Mouse (Mus musculus): Measurements from ENCODE around the gene Atp2a2. TPM values are rescaled to one million over a fixed set of nuclear protein-coding genes. Genes with fewer than 3 reads are reported as not detected.

Gene Atp2a2
- total and polyA plus RNA-seq, 2 experiments from 2014 or later: 785 to 2,277 TPM

DNA sequence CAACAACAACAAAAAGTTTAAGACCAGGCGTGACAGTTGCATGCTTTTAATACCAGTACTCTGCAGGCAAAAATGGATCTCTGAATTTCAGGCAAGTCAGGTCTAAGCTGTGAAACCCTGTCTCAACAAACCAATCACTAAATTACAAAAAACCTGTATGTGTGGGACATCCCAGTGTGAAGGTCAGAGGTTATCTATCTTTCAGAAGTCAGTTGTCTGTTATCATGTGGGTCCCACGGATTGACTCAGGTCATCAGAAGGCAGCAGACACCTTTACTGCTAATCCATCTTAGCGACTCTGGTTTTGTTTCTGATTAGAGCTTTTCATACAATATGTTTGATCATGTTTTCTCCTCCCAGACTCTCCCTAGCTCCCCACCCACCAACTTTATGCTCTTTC lies 25.9 kb downstream of the Atp2a2 start:
- ATAC-seq (ENCODE audit: insufficient read depth, low read depth) (no peak), DNase-seq (ENCODE audit: low spot score) (no peak)
- Histone ChIP-seq H3K9ac (replicated peaks; ENCODE audit: low read depth, low read length) (no peak overlapping the region), H3K4me3 (ENCODE audit: low read depth, low read length) (no peak overlapping the region), H3K27me3 (ENCODE audit: control insufficient read depth, insufficient read depth, low read length) (no peaks in the 10 kb centered on the region), H3K4me2 (ENCODE audit: low read depth, low read length) (no peak overlapping the region), H3K27ac (ENCODE audit: low read depth) (no peak overlapping the region), H3K4me1 (ENCODE audit: control insufficient read depth, insufficient read depth) (peaks cover 6% of the 10 kb centered on the region), H3K36me3 (replicated peaks; ENCODE audit: control insufficient read depth, insufficient read depth, low read length) (peaks cover 76% of the 10 kb centered on the region), H3K9me3 (replicated peaks; ENCODE audit: control insufficient read depth, low read length) (no peaks in the 10 kb centered on the region)
- 40% methylated on average over 3 of the region's 3 CpGs for WGBS
- TF ChIP-seq CTCF (IDR thresholded peaks at IDR 0.05; ENCODE audit: low read depth) (no peak), EP300 (IDR thresholded peaks at IDR 0.05; ENCODE audit: low read depth) (no peak)

DNA sequence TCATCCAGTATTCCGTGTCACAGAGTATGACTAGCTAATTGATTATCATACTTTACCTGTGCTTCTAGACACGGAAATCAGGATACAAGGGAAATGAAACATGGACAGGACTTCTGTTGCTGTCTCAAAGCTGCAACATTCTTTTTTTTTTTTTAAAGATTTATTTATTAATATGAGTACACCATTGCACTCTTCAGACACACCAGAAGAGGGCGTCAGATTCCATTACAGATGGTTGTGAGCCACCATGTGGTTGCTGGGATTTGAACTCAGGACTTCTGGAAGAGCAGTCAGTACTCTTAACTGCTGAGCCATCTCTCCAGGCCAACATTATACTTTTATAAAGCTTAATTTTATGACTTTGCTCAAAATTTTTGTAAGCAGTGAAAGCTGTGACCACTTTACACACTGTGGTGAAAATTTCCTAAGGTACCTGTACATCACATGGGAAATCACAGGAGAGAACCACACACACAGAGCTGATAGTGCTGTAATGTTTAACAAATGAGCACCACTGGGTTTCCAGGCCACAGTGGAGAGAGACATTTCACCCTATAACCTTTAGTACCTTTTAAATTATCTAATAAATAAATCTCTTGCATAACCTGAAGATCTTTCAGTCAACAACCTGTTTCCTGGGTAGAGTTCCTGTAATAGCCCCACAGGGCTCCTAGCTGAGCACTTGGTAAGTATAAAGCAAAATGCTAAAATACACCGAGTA lies 27.2 kb downstream of the Atp2a2 start:
- TF ChIP-seq CTCF (IDR thresholded peaks at IDR 0.05; ENCODE audit: low read depth): no peak
- no peak for TF ChIP-seq EP300 (IDR thresholded peaks at IDR 0.05; ENCODE audit: low read depth)
- Histone ChIP-seq H3K36me3 (replicated peaks; ENCODE audit: control insufficient read depth, insufficient read depth, low read length) (peaks cover 80% of the 10 kb centered on the region), H3K9me3 (replicated peaks; ENCODE audit: control insufficient read depth, low read length) (no peaks in the 10 kb centered on the region), H3K4me2 (ENCODE audit: low read depth, low read length) (no peak overlapping the region), H3K4me1 (ENCODE audit: control insufficient read depth, insufficient read depth) (peaks cover 6% of the 10 kb centered on the region), H3K4me3 (ENCODE audit: low read depth, low read length) (no peak overlapping the region), H3K27me3 (ENCODE audit: control insufficient read depth, insufficient read depth, low read length) (no peaks in the 10 kb centered on the region), H3K9ac (replicated peaks; ENCODE audit: low read depth, low read length) (no peak overlapping the region), H3K27ac (ENCODE audit: low read depth) (peak overlapping the region; percentile 35; the same call in 1 of the 2 replicates)
- ATAC-seq (ENCODE audit: insufficient read depth, low read depth): no peak
- 74% methylated on average over 4 of the region's 4 CpGs for WGBS
- no peak for DNase-seq (ENCODE audit: low spot score)

DNA sequence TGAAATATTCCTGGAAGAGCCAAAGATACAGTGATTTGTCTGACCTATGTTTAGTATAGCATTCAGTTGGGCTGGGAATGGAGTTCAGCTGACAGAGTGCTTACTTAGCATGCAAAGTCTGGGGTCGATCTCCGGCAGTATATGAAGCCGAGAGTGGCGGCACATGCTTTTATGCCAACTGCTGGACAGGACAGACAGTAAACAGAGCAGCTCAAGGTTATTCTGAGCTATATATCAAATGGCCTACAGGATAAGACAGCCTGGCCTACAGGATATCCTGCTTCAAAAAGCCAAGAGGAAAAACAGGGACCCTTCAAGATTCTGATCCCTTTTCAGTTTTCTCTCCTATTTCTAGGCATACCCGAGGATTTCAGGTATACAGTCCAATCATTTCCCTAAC lies 30.4 kb downstream of the Atp2a2 start:
- no peak for TF ChIP-seq CTCF (IDR thresholded peaks at IDR 0.05; ENCODE audit: low read depth)
- TF ChIP-seq EP300 (IDR thresholded peaks at IDR 0.05; ENCODE audit: low read depth): no peak
- Histone ChIP-seq H3K4me1 (ENCODE audit: control insufficient read depth, insufficient read depth) (peaks cover 6% of the 10 kb centered on the region), H3K27me3 (ENCODE audit: control insufficient read depth, insufficient read depth, low read length) (no peaks in the 10 kb centered on the region), H3K4me3 (ENCODE audit: low read depth, low read length) (no peak overlapping the region), H3K9ac (replicated peaks; ENCODE audit: low read depth, low read length) (no peak overlapping the region; the same call in 1 of the 2 replicates), H3K4me2 (ENCODE audit: low read depth, low read length) (no peak overlapping the region), H3K36me3 (replicated peaks; ENCODE audit: control insufficient read depth, insufficient read depth, low read length) (peaks cover 92% of the 10 kb centered on the region), H3K27ac (ENCODE audit: low read depth) (peak overlapping the region; percentile 47), H3K9me3 (replicated peaks; ENCODE audit: control insufficient read depth, low read length) (no peaks in the 10 kb centered on the region)
- WGBS: 31% methylated on average over 5 of the region's 5 CpGs
- DNase-seq (ENCODE audit: low spot score): no peak
- peak; percentile 9; the same call in 1 of the 2 replicates for ATAC-seq (ENCODE audit: insufficient read depth, low read depth)

DNA sequence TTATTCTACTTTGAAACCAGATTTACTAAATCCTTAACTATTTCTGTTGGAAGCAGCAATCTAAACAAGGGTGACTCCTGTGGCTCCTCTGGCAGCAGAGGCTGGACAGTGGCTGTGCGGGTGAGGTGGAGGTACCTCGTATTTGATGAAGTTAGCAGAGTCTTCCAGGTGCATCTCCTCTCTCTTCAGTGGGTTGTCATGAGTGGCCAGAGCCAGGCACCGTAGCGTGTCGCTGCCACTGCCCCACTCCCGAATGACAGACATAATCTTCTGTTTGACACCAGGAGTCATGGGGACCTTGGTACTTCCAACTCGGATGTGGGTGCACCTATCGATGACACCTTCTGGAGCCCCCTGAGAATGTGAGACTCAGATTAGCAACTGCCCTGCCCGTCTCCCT lies 40.6 kb downstream of the Atp2a2 start:
- Histone ChIP-seq H3K36me3 (replicated peaks; ENCODE audit: control insufficient read depth, insufficient read depth, low read length) (peaks cover 100% of the 10 kb centered on the region), H3K4me3 (ENCODE audit: low read depth, low read length) (no peak overlapping the region), H3K4me1 (ENCODE audit: control insufficient read depth, insufficient read depth) (no peaks in the 10 kb centered on the region), H3K9me3 (replicated peaks; ENCODE audit: control insufficient read depth, low read length) (no peaks in the 10 kb centered on the region), H3K27ac (ENCODE audit: low read depth) (no peak overlapping the region), H3K4me2 (ENCODE audit: low read depth, low read length) (no peak overlapping the region), H3K9ac (replicated peaks; ENCODE audit: low read depth, low read length) (no peak overlapping the region), H3K27me3 (ENCODE audit: control insufficient read depth, insufficient read depth, low read length) (no peaks in the 10 kb centered on the region)
- 77% methylated on average over 9 of the region's 9 CpGs for WGBS
- no peak for DNase-seq (ENCODE audit: low spot score)
- no peak for TF ChIP-seq CTCF (IDR thresholded peaks at IDR 0.05; ENCODE audit: low read depth)
- no peak for TF ChIP-seq EP300 (IDR thresholded peaks at IDR 0.05; ENCODE audit: low read depth)
- no peak for ATAC-seq (ENCODE audit: insufficient read depth, low read depth)

DNA sequence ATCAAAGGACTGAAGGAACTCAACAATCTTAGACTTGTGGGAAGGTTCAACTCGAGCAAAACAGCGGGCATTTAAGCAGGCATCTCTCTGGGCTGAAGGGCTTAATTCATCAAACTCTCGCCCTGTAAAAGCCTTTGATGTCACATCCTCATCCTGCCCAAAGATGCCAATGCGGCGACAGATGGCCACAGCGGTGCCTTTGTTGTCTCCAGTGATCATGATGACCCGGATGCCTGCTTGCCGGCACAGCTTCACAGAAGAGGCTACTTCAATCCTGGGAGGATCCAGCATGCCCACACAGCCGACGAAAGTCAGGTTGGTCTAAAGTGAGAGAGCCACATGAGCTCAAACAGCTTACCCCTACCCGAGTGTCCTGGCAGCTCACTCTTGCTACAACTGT lies 41.4 kb downstream of the Atp2a2 start:
- Histone ChIP-seq H3K27me3 (ENCODE audit: control insufficient read depth, insufficient read depth, low read length) (no peaks in the 10 kb centered on the region), H3K4me2 (ENCODE audit: low read depth, low read length) (no peak overlapping the region), H3K27ac (ENCODE audit: low read depth) (no peak overlapping the region), H3K4me3 (ENCODE audit: low read depth, low read length) (no peak overlapping the region), H3K36me3 (replicated peaks; ENCODE audit: control insufficient read depth, insufficient read depth, low read length) (peaks cover 100% of the 10 kb centered on the region), H3K9me3 (replicated peaks; ENCODE audit: control insufficient read depth, low read length) (no peaks in the 10 kb centered on the region), H3K9ac (replicated peaks; ENCODE audit: low read depth, low read length) (no peak overlapping the region), H3K4me1 (ENCODE audit: control insufficient read depth, insufficient read depth) (no peaks in the 10 kb centered on the region)
- TF ChIP-seq EP300 (IDR thresholded peaks at IDR 0.05; ENCODE audit: low read depth): no peak
- no peak for TF ChIP-seq CTCF (IDR thresholded peaks at IDR 0.05; ENCODE audit: low read depth)
- ATAC-seq (ENCODE audit: insufficient read depth, low read depth): no peak
- WGBS: 67% methylated on average over 11 of the region's 11 CpGs
- DNase-seq (ENCODE audit: low spot score): no peak

DNA sequence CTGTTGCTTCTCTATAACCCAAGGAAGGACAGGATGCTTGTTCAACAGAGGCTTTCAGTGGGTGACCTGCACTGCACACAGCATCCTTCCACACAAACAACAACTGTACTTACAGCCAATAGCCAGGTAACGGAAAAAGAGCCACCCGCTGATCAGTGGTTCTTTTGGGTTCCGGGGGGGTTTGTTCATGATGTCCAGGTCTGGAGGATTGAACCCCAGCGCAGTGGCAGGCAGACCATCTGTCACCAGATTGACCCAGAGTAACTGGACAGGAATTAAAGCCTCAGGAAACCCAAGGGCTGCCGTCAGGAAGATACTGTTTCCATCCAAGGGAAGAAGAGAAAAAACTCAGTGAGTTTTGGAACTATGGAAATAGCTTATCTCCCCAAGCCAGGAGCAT lies 42.7 kb downstream of the Atp2a2 start:
- H3K4me3 ChIP-seq (ENCODE audit: low read depth, low read length): no peak overlapping the region
- no peak overlapping the region for H3K4me2 ChIP-seq (ENCODE audit: low read depth, low read length)
- H3K4me1 ChIP-seq (ENCODE audit: control insufficient read depth, insufficient read depth): no peaks in the 10 kb centered on the region
- H3K27me3 ChIP-seq (ENCODE audit: control insufficient read depth, insufficient read depth, low read length): no peaks in the 10 kb centered on the region
- no peaks in the 10 kb centered on the region for H3K9me3 ChIP-seq (replicated peaks; ENCODE audit: control insufficient read depth, low read length)
- TF ChIP-seq EP300 (IDR thresholded peaks at IDR 0.05; ENCODE audit: low read depth) (no peak), CTCF (IDR thresholded peaks at IDR 0.05; ENCODE audit: low read depth) (no peak)
- H3K27ac ChIP-seq (ENCODE audit: low read depth): 0 out of 2 replicates have a peak overlapping the region, but pooled peaks have one; percentile 37
- H3K36me3 ChIP-seq (replicated peaks; ENCODE audit: control insufficient read depth, insufficient read depth, low read length): peaks cover 100% of the 10 kb centered on the region
- H3K9ac ChIP-seq (replicated peaks; ENCODE audit: low read depth, low read length): no peak overlapping the region
- DNase-seq (ENCODE audit: low spot score) (no peak), ATAC-seq (ENCODE audit: insufficient read depth, low read depth) (no peak)
- 84% methylated on average over 5 of the region's 5 CpGs for WGBS

All from heart, postnatal 0 days (tissue).